Mouse (Mus musculus) embryo, embryonic 10.5 days (tissue): ENCODE data around the gene Mbtps2.

ENCODE experiments used
- DNase-seq: peaks from one replicate; pipeline ENCODE4 v3.0.0-alpha.2; 2015; ENCODE audit warnings: low spot score

Mbtps2 gene

DNA sequence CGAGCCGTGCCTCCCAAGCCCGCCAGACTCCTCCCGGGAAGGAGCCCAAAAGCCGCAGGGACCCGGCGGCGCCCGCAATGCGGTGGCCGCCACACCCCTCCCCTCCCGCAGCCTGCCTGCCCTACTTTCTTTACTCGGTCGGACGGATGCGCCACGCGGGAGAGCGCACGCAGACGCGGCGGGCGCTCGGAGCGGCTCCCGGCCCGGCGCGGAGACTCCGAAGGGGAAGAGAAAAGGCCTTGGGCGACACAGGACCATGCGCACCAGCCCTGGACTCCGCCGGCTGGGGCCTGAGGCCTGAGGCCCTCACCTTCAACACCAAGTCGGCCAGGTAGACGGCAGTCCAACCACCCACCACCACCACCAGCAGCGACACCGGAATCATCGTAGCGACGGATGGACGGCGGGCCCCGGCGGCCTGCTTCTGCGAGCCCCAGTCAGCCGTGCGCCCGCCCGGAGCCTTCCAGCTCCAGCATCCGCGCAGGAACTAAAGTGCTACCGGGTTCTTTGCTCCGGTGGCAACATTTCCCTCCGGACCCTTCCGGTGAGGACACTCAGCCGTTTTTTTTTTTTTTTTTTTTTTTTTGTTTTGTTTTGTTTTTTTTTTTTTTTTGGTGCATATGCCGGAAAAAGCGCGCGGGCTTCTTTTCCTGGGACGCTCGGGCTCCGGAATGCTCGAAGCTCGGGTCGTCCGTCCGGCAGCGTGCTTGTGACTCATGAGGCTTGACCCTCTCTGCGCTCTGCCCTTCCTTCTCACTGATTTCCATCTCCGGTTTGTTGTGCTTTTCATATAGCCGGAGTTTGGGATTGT, at the start of gene Mbtps2:
Mbtps2 (minus strand) TSS at position 530 of the 811 bp plus-strand sequence.
- peak; percentile 74 for DNase-seq

DNA sequence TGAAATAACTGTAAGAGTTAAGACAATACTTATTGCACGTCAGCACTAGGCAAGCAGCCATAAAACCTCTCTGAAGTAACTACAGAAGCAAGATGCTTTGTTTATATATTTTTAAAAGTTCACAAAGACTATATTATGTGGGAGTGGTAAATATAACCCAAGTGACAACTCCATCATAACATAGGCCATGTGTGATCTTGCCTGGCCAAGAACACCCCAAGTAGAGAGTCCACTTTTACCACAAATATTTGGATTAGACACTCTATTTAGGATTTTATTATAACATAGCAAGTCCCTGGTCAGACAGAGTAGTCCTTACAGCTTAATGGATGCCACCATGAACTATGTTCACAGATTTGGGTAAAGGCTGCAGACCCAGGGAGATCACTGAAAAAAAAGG, 47.9 kb upstream of the Mbtps2 start:
- DNase-seq = no peak

DNA sequence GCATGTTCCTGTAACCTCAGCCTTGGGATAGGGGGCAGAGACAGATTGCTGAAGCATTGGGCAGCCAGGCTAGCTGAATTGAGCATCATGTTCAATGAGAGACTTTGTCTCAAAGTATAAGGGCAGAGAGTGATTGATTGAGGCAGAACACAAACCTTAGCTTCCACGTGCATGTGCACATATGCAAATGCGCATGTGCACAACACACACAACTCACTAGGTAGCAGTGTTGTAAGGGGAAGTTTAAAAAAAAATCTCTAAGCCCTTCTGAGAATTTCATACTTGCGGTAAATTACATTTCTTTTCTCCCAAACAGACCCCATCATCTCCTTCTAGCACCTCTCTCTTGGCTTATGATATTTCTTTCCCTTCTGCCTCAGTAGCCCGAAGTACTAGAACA, 46.2 kb upstream of the Mbtps2 start:
- no peak for DNase-seq

DNA sequence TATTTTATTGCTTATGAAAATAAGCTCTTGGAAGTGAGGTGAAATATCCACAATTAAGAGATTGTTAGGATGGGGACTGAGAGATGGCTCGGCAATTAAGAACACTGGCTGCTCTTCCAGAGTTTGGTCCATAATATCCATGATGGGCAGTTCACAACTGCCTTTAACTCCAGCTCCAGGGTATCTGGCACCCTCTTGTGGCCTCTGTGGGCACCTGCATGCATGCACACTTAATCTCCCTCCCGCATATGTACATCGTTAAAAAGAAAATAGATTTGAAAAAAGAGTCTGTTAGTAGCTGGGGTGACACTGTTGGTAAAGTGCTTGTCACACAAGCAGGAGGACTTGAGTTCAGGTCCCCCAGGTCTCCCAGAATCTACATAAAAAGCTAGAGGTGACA, 45.8 kb upstream of the Mbtps2 start:
- DNase-seq = peak; percentile 72

DNA sequence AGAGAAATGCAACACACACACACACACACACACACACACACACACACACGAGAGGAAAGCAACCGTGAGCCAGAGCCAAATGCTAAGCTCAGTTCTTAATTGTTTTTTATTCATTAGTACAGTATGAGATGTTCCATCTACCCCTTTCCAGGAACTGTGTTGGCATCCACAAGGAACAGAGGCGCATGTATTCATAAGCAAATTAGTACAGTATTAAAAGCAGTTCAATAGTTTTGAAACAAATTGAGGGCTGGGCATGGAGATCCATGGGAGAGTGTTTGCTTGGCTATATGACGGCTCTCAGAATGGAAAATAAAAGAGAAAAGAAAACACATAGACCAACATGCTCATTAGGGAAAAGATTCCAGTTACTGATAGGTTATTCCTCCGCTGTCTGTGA, 44.3 kb upstream of the Mbtps2 start:
- no peak for DNase-seq

DNA sequence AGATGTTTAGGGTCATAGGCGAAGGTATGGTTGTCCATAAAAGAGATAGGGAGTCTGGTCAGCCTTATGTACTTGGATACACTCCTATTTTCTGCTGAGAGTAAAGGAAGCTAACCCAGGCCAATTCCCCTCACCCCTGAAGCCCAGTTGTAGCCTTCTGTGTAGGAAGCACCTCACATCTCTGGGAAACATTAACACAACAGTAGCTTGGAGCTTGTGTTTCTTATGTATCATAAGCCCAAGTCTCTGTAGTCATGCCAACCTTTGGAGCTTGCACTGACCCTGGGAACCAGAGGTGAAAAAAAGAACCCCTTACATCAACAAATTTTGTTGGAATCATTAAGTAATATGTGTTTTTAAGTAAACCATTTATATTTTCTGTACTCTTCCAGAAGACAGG, 38.7 kb upstream of the Mbtps2 start:
- DNase-seq = no peak

DNA sequence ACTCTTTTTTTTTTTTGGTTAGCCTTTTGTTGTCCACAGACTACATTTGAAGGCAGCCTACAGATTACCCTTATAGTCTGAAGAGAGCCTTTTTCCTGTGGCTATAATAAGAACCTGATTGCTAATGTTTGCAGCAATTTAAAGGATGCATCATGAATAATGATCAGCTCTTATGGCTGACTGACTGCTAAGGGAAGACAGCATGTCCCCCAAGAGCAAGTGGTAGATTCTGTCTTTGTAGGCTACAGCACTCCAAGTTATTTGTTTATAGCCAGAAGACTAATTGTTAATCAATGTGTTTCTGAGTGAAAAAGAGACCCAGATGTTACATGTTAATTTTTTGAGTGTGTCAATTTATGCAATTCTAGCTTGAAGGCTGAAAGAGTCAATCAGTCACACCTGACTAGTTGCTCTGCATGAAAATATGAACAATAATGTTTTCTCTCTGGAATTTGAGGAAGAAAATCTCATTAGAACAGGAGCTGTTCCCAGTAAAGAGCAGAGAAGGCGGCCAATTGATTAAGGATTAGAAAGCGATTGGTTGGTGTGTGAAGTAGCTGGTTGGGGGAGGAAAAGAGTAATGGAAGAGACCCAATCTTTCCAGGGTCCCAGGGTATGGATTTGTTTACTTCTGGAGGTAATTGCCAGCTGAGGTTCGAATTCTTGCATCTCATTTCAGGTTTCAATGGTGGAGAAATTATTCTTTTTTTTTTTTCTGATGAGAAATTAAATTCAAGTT, 35.3 kb upstream of the Mbtps2 start:
- DNase-seq = no peak

DNA sequence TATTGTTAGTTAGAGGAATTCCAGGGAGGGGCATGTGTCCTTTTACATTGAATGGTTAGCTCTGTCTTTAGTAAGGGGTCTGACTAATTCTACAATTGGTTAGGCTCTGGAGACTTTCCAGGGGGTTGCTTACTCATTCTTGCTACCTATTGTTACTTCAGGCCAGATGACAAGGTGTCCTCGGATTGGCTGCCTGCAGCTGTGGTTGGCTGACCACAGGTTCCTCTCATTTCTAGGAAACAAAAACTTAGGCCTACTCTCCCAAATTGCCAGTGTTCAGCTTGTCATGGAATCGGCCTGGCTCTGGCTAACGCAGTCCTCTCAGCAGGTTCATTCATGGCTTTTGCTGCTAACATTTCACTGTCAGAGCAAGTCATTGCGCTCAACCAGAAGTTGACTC, 31.8 kb upstream of the Mbtps2 start:
- DNase-seq = no peak

DNA sequence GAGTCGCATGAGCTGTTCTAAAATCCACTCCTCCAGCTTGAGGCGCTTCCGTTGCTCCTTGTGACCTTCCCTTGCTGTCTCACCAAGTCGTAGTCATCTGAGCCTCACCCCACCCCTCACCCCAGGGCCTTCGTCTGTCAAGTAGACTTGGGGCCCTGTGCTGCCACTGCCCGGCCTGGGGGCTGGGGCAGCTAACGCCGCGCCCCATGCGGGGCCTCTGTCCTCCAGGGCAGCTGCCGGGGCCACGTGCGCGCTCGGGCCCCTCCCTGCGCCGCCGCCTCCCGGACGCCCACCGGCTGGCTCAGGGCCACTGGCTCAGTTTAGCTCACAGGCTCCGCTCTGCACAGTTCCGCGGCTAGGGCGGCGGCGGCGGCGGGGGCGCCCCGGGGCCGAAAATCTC, 14.4 kb upstream of the Mbtps2 start:
- peak; percentile 9 for DNase-seq

DNA sequence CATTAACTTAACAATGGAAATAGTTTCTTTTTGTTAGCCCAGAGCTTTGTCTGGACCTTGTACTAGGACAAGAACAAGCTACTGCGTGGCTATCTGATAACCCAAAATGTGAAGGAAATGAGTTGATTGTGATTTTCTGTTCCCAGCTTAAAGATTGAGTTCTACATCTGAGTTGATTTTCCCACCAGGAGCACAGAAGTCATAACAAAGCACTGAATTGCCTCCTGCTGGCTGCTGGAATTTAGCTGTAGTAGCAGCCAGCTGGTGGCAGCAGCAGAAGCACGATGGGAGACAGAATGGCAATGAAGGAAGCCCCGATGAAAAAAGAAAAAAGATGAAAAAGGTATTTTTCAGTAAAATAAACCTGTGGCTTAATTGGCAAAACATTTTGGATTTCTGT, 2.9 kb upstream of the Mbtps2 start:
- peak; percentile 70 for DNase-seq

DNA sequence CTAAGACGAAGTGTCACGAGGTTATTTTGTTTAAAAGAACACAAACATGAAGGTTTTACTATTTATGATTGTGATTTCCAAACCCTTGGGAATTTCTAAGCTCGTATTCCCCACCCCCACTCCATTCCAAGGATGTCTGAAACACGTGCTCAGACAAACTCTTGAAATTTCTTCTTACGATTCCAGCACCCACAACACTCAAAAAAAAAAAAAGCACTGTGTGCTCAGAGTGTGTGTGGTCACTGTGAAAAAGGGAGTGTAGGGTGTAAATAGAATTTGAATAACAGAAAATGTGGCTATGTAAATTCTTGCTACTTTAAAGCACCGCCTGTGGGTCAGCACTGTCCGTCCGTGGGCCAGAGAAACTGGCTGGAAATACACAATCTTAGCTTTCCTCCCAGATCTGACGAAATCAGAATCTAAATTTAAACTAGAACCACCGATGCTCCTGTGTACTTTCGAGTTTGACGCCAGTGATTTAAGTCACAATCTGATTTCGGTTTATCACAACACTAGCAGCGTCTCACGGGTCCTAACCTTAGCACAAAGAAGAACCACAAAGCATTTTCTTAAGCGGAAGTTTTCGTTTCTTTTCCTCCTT, 830 bp downstream of the Mbtps2 start:
- DNase-seq = peak; percentile 62

DNA sequence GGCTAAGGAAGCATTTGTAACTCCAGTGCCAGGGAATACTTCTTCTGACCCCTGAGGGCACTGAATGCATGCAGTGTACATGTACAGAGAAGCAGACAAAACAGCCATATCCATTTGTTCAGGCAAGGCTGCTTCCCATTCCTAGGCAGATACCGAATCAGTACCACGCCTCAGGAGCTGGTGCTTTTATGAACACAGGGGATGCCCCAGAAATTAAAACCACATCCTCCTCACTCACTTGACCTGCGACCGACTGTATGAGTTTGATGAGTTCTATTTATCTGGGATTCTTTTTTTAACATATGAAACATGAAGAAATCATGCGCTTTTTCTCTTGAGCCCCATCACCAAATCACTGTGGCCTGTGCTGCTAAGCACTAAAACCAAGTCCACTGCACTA, 1.7 kb downstream of the Mbtps2 start:
- DNase-seq = no peak

DNA sequence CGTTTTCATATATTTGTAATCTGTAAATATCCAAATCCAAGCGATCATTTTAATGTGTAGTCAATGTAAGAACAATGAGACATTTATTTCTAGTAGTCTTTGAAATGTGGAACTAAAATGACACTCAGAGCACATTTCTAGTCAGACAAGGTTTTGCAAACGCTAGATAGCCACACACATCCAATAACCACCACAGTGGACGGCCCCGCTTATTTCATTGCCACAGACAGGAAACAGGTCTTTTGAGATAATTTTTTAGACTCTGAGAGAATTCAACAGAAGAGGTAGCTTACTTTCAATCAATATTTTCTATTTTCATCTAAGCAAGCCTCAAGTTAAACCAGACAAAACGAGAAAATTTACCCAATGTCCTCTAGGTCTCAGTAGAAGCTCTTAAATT, 2.6 kb downstream of the Mbtps2 start:
- DNase-seq = no peak

DNA sequence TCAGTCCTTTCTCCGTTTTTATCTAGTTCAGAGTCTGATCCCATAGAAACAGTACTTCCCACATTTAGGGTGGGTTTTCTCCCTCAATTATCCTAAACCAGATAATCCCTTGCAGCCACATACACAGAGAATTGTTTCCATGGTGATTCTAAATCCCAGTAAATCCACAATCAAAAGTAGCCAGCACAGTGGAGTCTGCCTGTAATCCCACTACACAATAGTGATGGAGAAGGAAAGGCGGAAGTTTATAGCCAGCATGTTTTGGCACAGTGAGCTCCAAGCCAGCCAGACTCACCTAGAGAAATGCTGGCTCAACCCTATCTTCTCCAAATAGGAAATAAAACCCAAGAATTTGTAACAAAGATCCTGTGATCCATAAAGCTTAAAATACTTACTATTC, 3.9 kb downstream of the Mbtps2 start:
- DNase-seq = no peak

DNA sequence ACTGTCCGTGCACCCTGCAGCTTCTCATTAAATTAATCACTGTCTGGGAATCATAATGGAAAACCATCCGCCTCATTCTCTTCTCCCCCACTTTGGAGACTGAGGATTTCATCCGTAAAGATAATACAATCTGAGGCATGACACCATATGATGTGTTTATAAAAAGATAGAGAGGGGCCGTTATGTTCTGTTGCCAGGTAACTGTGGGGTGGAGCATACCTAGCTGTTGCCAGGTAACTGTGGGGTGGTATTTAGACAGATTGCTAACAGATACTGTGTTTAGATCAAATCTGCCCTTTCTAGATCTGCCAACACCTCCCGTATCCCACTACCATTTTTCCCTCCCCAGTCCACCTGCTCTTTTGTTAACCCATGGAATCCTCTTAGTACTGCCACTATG, 11.5 kb downstream of the Mbtps2 start:
- DNase-seq = no peak

DNA sequence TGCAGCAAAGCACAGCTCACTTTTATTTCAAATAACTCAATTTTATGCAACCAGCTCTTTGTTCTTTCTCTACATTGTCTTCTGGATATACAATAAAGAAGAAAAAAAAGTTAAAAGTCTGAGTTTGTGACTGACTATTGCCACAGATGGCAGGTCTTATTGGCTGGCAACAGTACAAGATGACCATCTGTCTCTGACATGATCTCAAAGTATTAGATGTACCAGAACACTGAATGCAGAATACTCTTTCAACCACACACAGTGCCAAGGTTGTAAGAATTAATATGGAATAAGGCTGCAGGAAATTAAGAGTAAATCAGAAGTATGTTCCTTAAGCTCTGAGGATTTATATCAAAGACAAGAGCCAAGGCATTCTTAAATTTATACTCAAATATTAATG, 12.1 kb downstream of the Mbtps2 start:
- no peak for DNase-seq

DNA sequence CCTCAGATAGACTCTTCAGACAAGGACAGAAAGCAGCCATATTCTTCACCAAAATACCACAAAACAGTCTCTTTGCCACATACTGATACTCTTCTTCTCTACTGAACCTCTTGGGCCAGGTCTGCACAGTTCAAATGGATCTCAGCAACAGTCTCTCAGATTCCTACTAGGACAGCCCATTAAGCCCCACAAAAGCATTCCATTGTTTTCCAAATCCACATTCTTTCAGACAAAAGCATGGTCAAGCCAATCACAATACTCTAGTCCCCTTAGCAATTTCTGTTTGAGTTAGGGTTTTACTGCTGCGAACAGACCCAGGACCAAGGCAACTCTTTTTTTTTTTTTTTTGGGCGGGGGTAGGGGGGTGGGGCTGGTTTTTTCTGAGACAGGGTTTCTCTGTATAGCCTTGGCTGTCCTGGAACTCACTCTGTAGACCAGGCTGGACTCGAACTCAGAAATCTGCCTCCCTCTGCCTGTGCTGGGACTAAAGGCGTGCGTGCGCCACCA, 19.4 kb downstream of the Mbtps2 start:
- DNase-seq = no peak

DNA sequence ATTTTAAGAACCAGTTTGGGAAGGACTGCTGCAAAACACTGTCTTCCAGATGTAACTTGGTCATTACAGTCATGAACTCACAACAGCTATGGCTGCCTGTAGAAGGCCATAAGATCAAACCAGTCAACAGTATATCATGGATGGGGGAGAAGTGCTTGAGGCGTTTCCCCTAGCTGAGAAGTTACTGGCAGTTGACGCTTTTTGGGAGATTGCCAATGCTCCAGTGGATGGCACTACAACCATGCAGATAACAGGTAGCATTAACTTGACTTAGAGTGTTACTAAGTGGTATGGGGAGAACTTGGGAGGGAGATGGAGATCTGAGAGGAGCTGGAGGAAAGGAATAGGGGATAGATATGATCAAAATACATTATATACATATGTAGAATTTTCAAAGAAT, 23.8 kb downstream of the Mbtps2 start:
- DNase-seq = no peak

DNA sequence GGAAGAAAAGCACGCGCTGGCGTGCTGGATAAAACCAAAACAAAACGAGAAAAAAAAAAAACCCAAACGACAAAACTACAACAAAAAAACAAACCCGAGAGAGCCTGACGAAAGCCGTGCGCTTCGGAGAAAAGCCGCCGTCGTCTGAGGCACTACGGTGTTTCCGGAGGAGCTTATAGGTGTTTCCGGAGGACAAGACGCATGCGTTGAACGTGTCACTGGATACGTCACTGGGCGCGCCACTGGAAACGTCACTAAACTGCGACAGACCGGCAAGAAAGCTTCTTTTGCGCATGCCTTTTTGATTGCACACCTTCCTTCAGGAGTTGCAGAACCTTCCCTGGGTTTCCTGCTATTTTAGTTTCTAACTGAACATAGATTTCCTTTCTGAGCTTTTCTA, 29.7 kb downstream of the Mbtps2 start, which contains the start of gene Yy2:
Yy2 (minus strand) TSS at position 146 of the 400 bp plus-strand sequence.
- no peak for DNase-seq

DNA sequence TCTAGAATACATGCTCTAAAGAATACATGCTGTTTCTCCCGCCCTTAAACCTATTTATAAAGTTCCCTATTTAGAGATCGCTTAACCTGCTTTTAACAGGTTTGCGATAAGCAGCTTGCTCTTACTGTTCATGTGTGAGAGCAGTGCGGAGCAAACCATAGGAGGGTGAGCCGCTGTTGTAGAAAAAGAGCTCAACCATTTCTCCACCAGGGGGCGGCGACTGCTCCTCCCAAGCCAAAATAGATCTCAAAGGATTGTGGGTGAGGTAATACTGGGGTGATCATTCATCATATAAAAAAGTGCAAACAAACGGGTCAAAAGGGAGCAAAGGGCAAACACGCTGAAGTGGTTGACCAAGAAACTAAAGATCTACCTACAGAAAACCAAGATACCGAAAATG, 34.7 kb downstream of the Mbtps2 start:
- DNase-seq = no peak

DNA sequence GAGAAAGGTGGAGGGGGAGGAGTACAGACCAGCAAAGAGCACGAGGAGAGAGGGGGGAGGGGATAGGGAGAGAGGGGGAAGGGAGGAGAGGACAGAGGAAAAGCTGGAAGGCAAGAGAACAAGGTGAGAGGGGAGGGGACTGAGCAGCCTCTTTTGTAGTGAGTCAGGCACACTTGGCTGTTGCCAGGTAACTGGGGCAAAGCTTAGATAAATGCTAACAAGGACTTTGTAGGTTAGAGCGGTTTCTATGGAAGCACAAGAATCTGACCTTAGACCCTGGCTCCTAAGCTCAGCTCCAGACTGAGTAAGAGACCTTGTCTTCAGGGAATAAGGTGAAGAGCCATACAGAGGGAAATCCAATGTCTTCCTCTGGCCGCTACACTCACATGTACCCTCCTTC, 51.4 kb downstream of the Mbtps2 start:
- DNase-seq = peak; percentile 66

DNA sequence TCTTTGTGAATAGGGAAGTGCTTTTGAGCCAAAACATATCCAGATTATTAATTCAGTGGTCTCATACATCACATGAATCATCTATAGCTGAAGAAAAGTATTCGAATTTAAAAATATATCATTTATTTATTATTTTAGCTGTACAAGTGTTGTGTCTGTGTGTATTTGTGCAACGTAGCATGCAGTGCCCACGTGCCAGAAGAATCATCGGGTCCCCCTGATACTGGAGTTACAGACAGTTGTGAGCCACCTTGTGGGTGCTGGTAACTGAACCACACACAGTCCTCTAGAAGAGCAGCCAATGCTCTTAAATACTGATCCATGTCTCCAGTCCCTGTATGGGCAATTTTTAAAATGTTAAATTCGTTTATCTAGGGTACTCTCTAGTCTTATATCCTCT, 92.1 kb downstream of the Mbtps2 start:
- no peak for DNase-seq

DNA sequence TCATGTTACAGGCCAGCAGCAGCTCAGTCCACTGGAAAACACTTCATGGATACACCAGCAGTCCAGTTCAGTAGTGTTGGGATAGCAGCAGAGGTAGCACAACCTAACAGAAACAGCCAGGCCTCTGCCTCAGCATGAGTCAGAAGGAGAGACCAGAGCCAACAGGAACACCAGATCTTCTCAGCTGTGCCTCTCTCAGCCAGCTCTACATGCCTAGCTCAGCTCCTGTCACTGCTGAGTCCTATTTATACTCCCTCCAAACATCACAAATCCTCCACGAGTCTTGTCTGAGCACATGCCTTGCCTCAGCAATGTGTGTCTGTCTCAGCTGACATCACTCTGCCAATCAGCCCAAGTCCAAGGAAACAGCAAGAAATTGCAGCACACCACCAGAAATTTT, 94.0 kb downstream of the Mbtps2 start:
- DNase-seq = no peak
